Mouse (Mus musculus) kidney, postnatal 0 days (tissue): Measurements from ENCODE around the gene Prrc2b. TPM values are rescaled to one million over a fixed set of nuclear protein-coding genes. Genes with fewer than 3 reads are reported as not detected.

Experiments
- ATAC-seq: fragments of 200-750 bp; cut with Nextera tagmentation; replicated peaks from 2 replicates; pipeline ENCODE4 v1.8.0; 2017; ENCODE audit warnings: low read depth, moderate number of reproducible peaks, moderate TSS enrichment, moderate library complexity; ENCODE audit not compliant: low FRiP score
- DNase-seq: peaks from one replicate; pipeline ENCODE4 v3.0.0-alpha.2; 2016; ENCODE audit warnings: low spot score
- H3K27ac ChIP-seq: fragments of 300-500 bp; sonication (generic); 2 replicates; pipeline ENCODE4 v1.5.1; 2014; ENCODE audit warnings: mild to moderate bottlenecking
- H3K27me3 ChIP-seq: fragments of 300-500 bp; sonication (generic); 2 replicates; pipeline ENCODE4 v1.6.1; 2014; ENCODE audit warnings: low read length, mixed read lengths; ENCODE audit not compliant: insufficient read depth
- H3K36me3 ChIP-seq: fragments of 300-500 bp; sonication (generic); 2 replicates; pipeline ENCODE4 v1.6.1; 2014; ENCODE audit warnings: low read length, mixed read lengths; ENCODE audit not compliant: insufficient read depth
- H3K4me1 ChIP-seq: fragments of 300-500 bp; sonication (generic); replicated peaks from 2 replicates; pipeline ENCODE4 v1.6.1; 2014; ENCODE audit warnings: antibody characterized with exemption, low read length, mixed read lengths; ENCODE audit not compliant: insufficient read depth
- H3K4me2 ChIP-seq: fragments of 300-500 bp; sonication (generic); 2 replicates; pipeline ENCODE4 v1.6.1; 2014; ENCODE audit warnings: mild to moderate bottlenecking, low read length, moderate library complexity, mixed read lengths
- H3K4me3 ChIP-seq: fragments of 300-500 bp; sonication (generic); replicated peaks from 2 replicates; pipeline ENCODE4 v1.5.1; 2014; ENCODE audit warnings: low read depth, low read length
- H3K9ac ChIP-seq: fragments of 300-500 bp; sonication (generic); 2 replicates; pipeline ENCODE4 v1.6.1; 2014; ENCODE audit warnings: low read depth, low read length
- H3K9me3 ChIP-seq: fragments of 300-500 bp; sonication (generic); replicated peaks from 2 replicates; pipeline ENCODE4 v1.6.1; 2016; ENCODE audit warnings: low read length, inconsistent platforms, mixed read lengths
- CTCF ChIP-seq: IDR thresholded peaks from 2 replicates; pipeline ENCODE4 v1.5.1; 2016; ENCODE audit warnings: antibody characterized with exemption, low read depth, mild to moderate bottlenecking, moderate library complexity
- WGBS: fragments of 180-500 bp; shearing (Covaris S2); extraction: QIAGEN DNeasy Blood & Tissue Kit; methylation state at CpG from one replicate; pipeline ENCODE4 v1.1.7; 2014; 5-methylcytosine and 5-hydroxymethylcytosine counted together
- polyA plus RNA-seq: library from polyadenylated mRNA; unstranded; fragments of >200 nt; fragmentation: Nextera tagmentation; extraction: Ambion mirVana; gene quantifications from 2 replicates; pipeline ENCODE4 v1.2.1, GENCODE M21; 2015

Prrc2b gene
- polyA plus RNA-seq, 1 experiment from 2014 or later: 31.4 TPM

GRCm38 (mm10) chr2:32177397-32178060, 26.6 kb downstream of the Prrc2b start:
- Histone ChIP-seq H3K4me2 (no peak overlapping the region), H3K27me3 (no peaks in the 10 kb centered on the region), H3K9ac (no peak overlapping the region), H3K27ac (peak overlapping the region; percentile 25; the same call in 1 of the 2 replicates), H3K4me3 (no peak overlapping the region), H3K9me3 (no peaks in the 10 kb centered on the region), H3K36me3 (0 out of 2 replicates have a peak, but pooled peaks cover under 1% of the 10 kb centered on the region), H3K4me1 (peaks cover 48% of the 10 kb centered on the region)
- TF ChIP-seq CTCF: no peak
- 55% methylated on average over 11 of the region's 11 CpGs for WGBS
- DNase-seq (no peak), ATAC-seq (no peak)

DNA sequence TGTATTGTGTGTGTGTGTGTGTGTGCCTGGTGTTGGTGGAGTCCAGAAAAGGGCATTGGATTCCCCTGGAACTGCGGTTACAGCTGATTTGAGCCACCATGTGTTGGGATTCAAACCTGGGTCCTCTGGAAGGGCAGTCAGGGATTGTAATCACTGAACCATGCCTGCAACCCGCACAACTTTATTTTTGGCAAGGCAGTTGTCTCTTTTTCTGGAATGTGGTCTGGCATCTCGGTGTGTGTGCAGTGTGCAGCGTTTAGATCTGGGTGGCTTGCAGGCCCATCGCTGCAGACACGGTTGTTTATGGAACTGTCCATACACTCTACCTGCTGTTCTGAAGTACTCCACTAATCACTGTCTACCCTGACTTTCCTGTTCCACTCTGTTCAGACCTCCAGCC, 28.5 kb downstream of the Prrc2b start:
- H3K4me2 ChIP-seq: no peak overlapping the region
- H3K27me3 ChIP-seq: no peaks in the 10 kb centered on the region
- H3K4me3 ChIP-seq: no peak overlapping the region
- DNase-seq (no peak), ATAC-seq (no peak)
- peak overlapping the region; percentile 39; the same call in 1 of the 2 replicates for H3K27ac ChIP-seq
- no peaks in the 10 kb centered on the region for H3K9me3 ChIP-seq
- H3K36me3 ChIP-seq: peaks cover 12% of the 10 kb centered on the region
- H3K9ac ChIP-seq: no peak overlapping the region
- no peak for TF ChIP-seq CTCF
- H3K4me1 ChIP-seq: peaks cover 41% of the 10 kb centered on the region
- 37% methylated on average over 6 of the region's 6 CpGs for WGBS

DNA sequence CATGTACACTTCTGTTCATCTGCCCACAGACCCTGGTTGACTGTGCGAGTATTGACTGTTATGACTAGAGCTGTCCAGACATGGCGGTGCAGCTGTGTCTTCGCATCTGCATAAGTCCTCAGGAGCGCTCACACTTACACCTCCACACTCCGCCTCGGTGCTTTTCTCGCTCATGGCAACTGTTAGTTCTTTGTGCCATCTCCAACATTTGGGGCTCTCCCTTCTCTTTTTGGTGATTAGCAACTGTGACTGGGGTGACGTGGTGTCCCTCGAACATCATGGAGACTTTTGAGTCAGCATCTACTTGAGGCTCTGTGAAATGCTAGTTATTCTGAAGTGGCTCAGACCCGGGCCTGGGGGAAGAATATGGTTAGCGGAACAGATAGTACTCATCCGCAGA, 29.2 kb downstream of the Prrc2b start:
- no peak overlapping the region for H3K9ac ChIP-seq
- H3K27ac ChIP-seq: no peak overlapping the region
- no peak overlapping the region for H3K4me2 ChIP-seq
- H3K27me3 ChIP-seq: no peaks in the 10 kb centered on the region
- peaks cover 17% of the 10 kb centered on the region for H3K36me3 ChIP-seq
- WGBS: 90% methylated on average over 12 of the region's 12 CpGs
- H3K4me1 ChIP-seq: peaks cover 33% of the 10 kb centered on the region
- no peaks in the 10 kb centered on the region for H3K9me3 ChIP-seq
- ATAC-seq (no peak), DNase-seq (no peak)
- no peak for TF ChIP-seq CTCF
- H3K4me3 ChIP-seq: no peak overlapping the region

- Histone ChIP-seq H3K27me3 (no peaks in the 10 kb centered on the region), H3K4me1 (peaks cover 29% of the 10 kb centered on the region), H3K9me3 (no peaks in the 10 kb centered on the region), H3K4me2 (no peak overlapping the region), H3K36me3 (peaks cover 20% of the 10 kb centered on the region), H3K27ac (peak overlapping the region; percentile 19; the same call in 1 of the 2 replicates), H3K4me3 (no peak overlapping the region), H3K9ac (no peak overlapping the region)
- no peak for DNase-seq
- ATAC-seq: no peak
- WGBS: 77% methylated on average over 5 of the region's 5 CpGs
- no peak for TF ChIP-seq CTCF
Observed at GRCm38 (mm10) chr2:32181364-32181763, 30.5 kb downstream of the Prrc2b start.

DNA sequence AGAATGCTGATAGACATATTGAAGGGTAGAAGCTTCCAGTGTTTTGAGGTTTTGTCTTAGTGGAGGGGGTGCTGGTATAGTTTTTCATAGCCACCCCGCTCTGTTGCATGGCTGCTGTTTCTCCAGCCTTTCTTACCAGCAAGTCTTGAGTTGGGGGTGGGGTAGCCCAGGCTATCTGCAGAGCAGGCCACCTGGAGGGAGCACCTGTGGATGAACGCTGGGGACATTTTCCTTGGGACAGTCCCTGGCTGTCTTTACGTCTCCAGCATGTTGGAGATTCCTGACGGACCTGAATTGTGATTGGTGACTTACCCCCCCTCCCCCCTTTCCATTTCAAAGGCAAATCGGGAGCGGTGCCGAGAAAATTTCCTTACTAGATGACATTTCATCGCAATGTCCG, 31.2 kb downstream of the Prrc2b start:
- H3K36me3 ChIP-seq: peaks cover 25% of the 10 kb centered on the region
- H3K27ac ChIP-seq: peak overlapping the region; percentile 31
- no peak overlapping the region for H3K9ac ChIP-seq
- WGBS: 75% methylated on average over 9 of the region's 9 CpGs
- DNase-seq (no peak), ATAC-seq (no peak)
- TF ChIP-seq CTCF: no peak
- no peak overlapping the region for H3K4me3 ChIP-seq
- H3K9me3 ChIP-seq: no peaks in the 10 kb centered on the region
- no peaks in the 10 kb centered on the region for H3K27me3 ChIP-seq
- no peak overlapping the region for H3K4me2 ChIP-seq
- H3K4me1 ChIP-seq: peaks cover 23% of the 10 kb centered on the region

GRCm38 (mm10) chr2:32182676-32183296, 31.9 kb downstream of the Prrc2b start:
- Histone ChIP-seq H3K4me1 (peaks cover 17% of the 10 kb centered on the region), H3K9me3 (no peaks in the 10 kb centered on the region), H3K27me3 (no peaks in the 10 kb centered on the region), H3K4me2 (no peak overlapping the region), H3K27ac (peak overlapping the region; percentile 31; the same call in 1 of the 2 replicates), H3K4me3 (no peak overlapping the region), H3K36me3 (peaks cover 32% of the 10 kb centered on the region), H3K9ac (no peak overlapping the region)
- no peak for DNase-seq
- TF ChIP-seq CTCF: no peak
- ATAC-seq: peak; percentile 77
- 65% methylated on average over 13 of the region's 13 CpGs for WGBS
